In genomic region chr17:12627983-12628382, GRCm38 (mm10) we compare ENCODE assay signal across 27 mouse cellular contexts. TPM values are rescaled to one million over a fixed set of nuclear protein-coding genes. Genes with fewer than 3 reads are reported as not detected.
DNase-seq lines count a peak whose midpoint lies in the region; ATAC-seq and TF ChIP-seq lines count a peak whose summit lies in the region.
"Had no signal": no experiment of that assay in that cellular context is flagged by ENCODE, and none has a peak within 500 bp of the region (broad histone marks: within the 10 kb centered on the region; RNA-seq: fewer than 3 reads in every experiment).

No protein-coding gene starts in this region.

- no peak overlapping the region for H3K4me2 ChIP-seq in lung, embryonic 16.5 days (ENCODE audit: low read depth, low read length)
- no peak overlapping the region for H3K4me2 ChIP-seq in midbrain, postnatal 0 days (ENCODE audit: low read depth, low read length, poor library complexity, severe bottlenecking)
- no peak overlapping the region for H3K4me2 ChIP-seq in hindbrain, embryonic 11.5 days (replicated peaks; ENCODE audit: low read depth, low read length)
- H3K4me2 ChIP-seq: embryonic facial prominence, embryonic 13.5 days; embryonic facial prominence, embryonic 15.5 days; forebrain, embryonic 12.5 days had no signal

- TF ChIP-seq CTCF in midbrain, postnatal 0 days (IDR thresholded peaks at IDR 0.05): no peak

- no peak for DNase-seq in lung, adult 18-20 months
- DNase-seq in midbrain, postnatal 0 days (ENCODE audit: low spot score): no peak
- DNase-seq in hindbrain, embryonic 11.5 days (ENCODE audit: low spot score): no peak
- DNase-seq: adrenal gland, adult 2 months; adrenal gland, postnatal 10 days; adrenal gland, postnatal 36 days; cerebellum, adult 11-12 months; cerebellum, adult 2 months; cerebellum, adult 9-10 months; cerebellum, postnatal 10 days; cerebellum, postnatal 25 days; embryo, embryonic 11 days had no signal

- H3K9ac ChIP-seq in lung, embryonic 16.5 days (ENCODE audit: low read length): no peak overlapping the region
- H3K9ac ChIP-seq in midbrain, postnatal 0 days (replicated peaks; ENCODE audit: low read length, poor library complexity, severe bottlenecking): no peak overlapping the region
- no peak overlapping the region for H3K9ac ChIP-seq in hindbrain, embryonic 11.5 days (ENCODE audit: low read depth, low read length)
- H3K9ac ChIP-seq: embryonic facial prominence, embryonic 13.5 days; embryonic facial prominence, embryonic 15.5 days; forebrain, embryonic 12.5 days had no signal

- peaks cover 10% of the 10 kb centered on the region for H3K9me3 ChIP-seq in lung, embryonic 16.5 days (ENCODE audit: control insufficient read depth, low read length)
- H3K9me3 ChIP-seq in midbrain, postnatal 0 days (ENCODE audit: low read length): no peaks in the 10 kb centered on the region
- peaks cover 4% of the 10 kb centered on the region; the same call in 1 of the 2 replicates for H3K9me3 ChIP-seq in hindbrain, embryonic 11.5 days (ENCODE audit: control insufficient read depth, low read length)

- 71% methylated on average over 4 of the region's 4 CpGs for WGBS in lung, embryonic 16.5 days
- 89% methylated on average over 4 of the region's 4 CpGs for WGBS in midbrain, postnatal 0 days
- WGBS in hindbrain, embryonic 11.5 days: 88% methylated on average over 4 of the region's 4 CpGs

- H3K4me3 ChIP-seq in lung, embryonic 16.5 days (ENCODE audit: low read length): no peak overlapping the region
- H3K4me3 ChIP-seq in midbrain, postnatal 0 days (ENCODE audit: low read depth, low read length): no peak overlapping the region
- no peak overlapping the region for H3K4me3 ChIP-seq in hindbrain, embryonic 11.5 days (ENCODE audit: low read depth, low read length)
- H3K4me3 ChIP-seq: embryonic facial prominence, embryonic 13.5 days; embryonic facial prominence, embryonic 15.5 days; erythroblast, embryonic 14.5 days; forebrain, embryonic 10.5 days; forebrain, embryonic 12.5 days had no signal

- H3K27me3 ChIP-seq in lung, embryonic 16.5 days (ENCODE audit: control insufficient read depth, insufficient read depth, low read depth, low read length): no peaks in the 10 kb centered on the region
- no peaks in the 10 kb centered on the region for H3K27me3 ChIP-seq in midbrain, postnatal 0 days (ENCODE audit: insufficient read depth, low read length)
- 0 out of 2 replicates have a peak, but pooled peaks cover 2% of the 10 kb centered on the region for H3K27me3 ChIP-seq in hindbrain, embryonic 11.5 days (ENCODE audit: control insufficient read depth, insufficient read depth, low read length)
- H3K27me3 ChIP-seq: embryonic facial prominence, embryonic 13.5 days; embryonic facial prominence, embryonic 15.5 days; forebrain, embryonic 12.5 days had no signal

- peaks cover 10% of the 10 kb centered on the region for H3K4me1 ChIP-seq in lung, embryonic 16.5 days (replicated peaks; ENCODE audit: control insufficient read depth, insufficient read depth, low read length)
- peaks cover 4% of the 10 kb centered on the region; the same call in 1 of the 2 replicates for H3K4me1 ChIP-seq in midbrain, postnatal 0 days (ENCODE audit: insufficient read depth, low read length)
- no peaks in the 10 kb centered on the region; the same call in 1 of the 2 replicates for H3K4me1 ChIP-seq in hindbrain, embryonic 11.5 days (replicated peaks; ENCODE audit: control insufficient read depth, insufficient read depth, low read length)
- H3K4me1 ChIP-seq: embryonic facial prominence, embryonic 15.5 days had no signal

- ATAC-seq in lung, embryonic 16.5 days (ENCODE audit: low read depth): no peak
- peak; percentile 74 for ATAC-seq in common myeloid progenitor, adult 5-6 weeks (replicated peaks; ENCODE audit: low read depth, poor library complexity, severe bottlenecking)
- peak; percentile 44 for ATAC-seq in granulocyte monocyte progenitor cell, adult 5-6 weeks (replicated peaks; ENCODE audit: poor library complexity, severe bottlenecking)
- peak; percentile 44 for ATAC-seq in megakaryocyte progenitor cell, adult 5-6 weeks (replicated peaks; ENCODE audit: poor library complexity)
- ATAC-seq in midbrain, postnatal 0 days (ENCODE audit: low FRiP score): no peak
- no peak for ATAC-seq in hindbrain, embryonic 11.5 days (ENCODE audit: low FRiP score)
- ATAC-seq: forebrain, embryonic 14.5 days; forebrain, embryonic 16.5 days had no signal

- H3K36me3 ChIP-seq in lung, embryonic 16.5 days (ENCODE audit: control insufficient read depth, insufficient read depth, low read length): no peaks in the 10 kb centered on the region
- no peaks in the 10 kb centered on the region for H3K36me3 ChIP-seq in midbrain, postnatal 0 days (ENCODE audit: insufficient read depth, low read length)
- H3K36me3 ChIP-seq in hindbrain, embryonic 11.5 days (ENCODE audit: control insufficient read depth, insufficient read depth, low read length): no peaks in the 10 kb centered on the region
- H3K36me3 ChIP-seq: embryonic facial prominence, embryonic 13.5 days; embryonic facial prominence, embryonic 15.5 days; forebrain, embryonic 10.5 days; forebrain, embryonic 12.5 days had no signal

- peak overlapping the region; percentile 61; the same call in 1 of the 2 replicates for H3K27ac ChIP-seq in lung, embryonic 16.5 days (ENCODE audit: low read length)
- no peak overlapping the region for H3K27ac ChIP-seq in midbrain, postnatal 0 days (ENCODE audit: low read depth, low read length)
- no peak overlapping the region for H3K27ac ChIP-seq in hindbrain, embryonic 11.5 days (ENCODE audit: low read depth, low read length)
- H3K27ac ChIP-seq: embryonic facial prominence, embryonic 13.5 days; embryonic facial prominence, embryonic 15.5 days; forebrain, embryonic 10.5 days; forebrain, embryonic 12.5 days had no signal

RNA-seq across cellular contexts. Expression of gene Slc22a2, which starts 44.1 kb away (rescaled TPM):
- not detected in 2 replicates for polyA plus RNA-seq in lung, embryonic 16.5 days (2015; fragmentation: Nextera tagmentation; extraction: Ambion mirVana)
- not detected in 2 replicates for total RNA-seq in common myeloid progenitor, adult 5-6 weeks (2017)
- total RNA-seq in granulocyte monocyte progenitor cell, adult 5-6 weeks (2014; fragmentation: Nextera tagmentation): not detected in 2 replicates
- not detected in 2 replicates for total RNA-seq in granulocyte monocyte progenitor cell, adult 5-6 weeks (2017)
- total RNA-seq in megakaryocyte progenitor cell, adult 5-6 weeks (2015): not detected in 2 replicates
- total RNA-seq in megakaryocyte progenitor cell, adult 5-6 weeks (2017): not detected in 2 replicates
- 0.44 and 0.66 TPM in 2 replicates for total RNA-seq in midbrain, postnatal 0 days (2014; rRNA removed)
- 0.72 and 0.83 TPM in 2 replicates for polyA plus RNA-seq in midbrain, postnatal 0 days (2015; fragmentation: Nextera tagmentation; extraction: Ambion mirVana)
- not detected in 2 replicates for polyA plus RNA-seq in hindbrain, embryonic 11.5 days (2014; fragmentation: Nextera tagmentation; extraction: Ambion mirVana)
- total RNA-seq: adrenal gland, adult 2 months; ES-E14; MEL had no signal
- polyA plus RNA-seq: C2C12; embryonic facial prominence, embryonic 11.5 days; embryonic facial prominence, embryonic 13.5 days; erythroblast, embryonic 14.5 days; forebrain, embryonic 10.5 days; forebrain, embryonic 12.5 days had no signal

RNA-seq across cellular contexts. Expression of gene Slc22a1, which starts 47.6 kb away (rescaled TPM):
- polyA plus RNA-seq in lung, embryonic 16.5 days (2015; fragmentation: Nextera tagmentation; extraction: Ambion mirVana): 9.1 and 12.7 TPM in 2 replicates
- not detected in 2 replicates for total RNA-seq in common myeloid progenitor, adult 5-6 weeks (2017)
- total RNA-seq in granulocyte monocyte progenitor cell, adult 5-6 weeks (2014; fragmentation: Nextera tagmentation): not detected in 2 replicates
- not detected in 2 replicates for total RNA-seq in granulocyte monocyte progenitor cell, adult 5-6 weeks (2017)
- not detected in 2 replicates for total RNA-seq in megakaryocyte progenitor cell, adult 5-6 weeks (2015)
- total RNA-seq in megakaryocyte progenitor cell, adult 5-6 weeks (2017): not detected in 2 replicates
- not detected in 2 replicates for total RNA-seq in midbrain, postnatal 0 days (2014; rRNA removed)
- polyA plus RNA-seq in midbrain, postnatal 0 days (2015; fragmentation: Nextera tagmentation; extraction: Ambion mirVana): not detected in 2 replicates
- not detected in 2 replicates for polyA plus RNA-seq in hindbrain, embryonic 11.5 days (2014; fragmentation: Nextera tagmentation; extraction: Ambion mirVana)
- total RNA-seq: MEL had no signal
- polyA plus RNA-seq: C2C12; embryonic facial prominence, embryonic 11.5 days; erythroblast, embryonic 14.5 days; forebrain, embryonic 10.5 days; forebrain, embryonic 14.5 days; forebrain, embryonic 16.5 days had no signal

Comparison
In these comparisons a context has a peak if more than half of its experiments do, and no peak if none do; other contexts are left out.
1. ATAC-seq: peak in common myeloid progenitor, adult 5-6 weeks (single experiment), granulocyte monocyte progenitor cell, adult 5-6 weeks (single experiment) and megakaryocyte progenitor cell, adult 5-6 weeks (single experiment); none in lung, embryonic 16.5 days (single experiment), midbrain, postnatal 0 days (single experiment) and hindbrain, embryonic 11.5 days (single experiment).